Mouse (Mus musculus): ENCODE results near the gene Dlx5. TPM values are rescaled to one million over a fixed set of nuclear protein-coding genes. Genes with fewer than 3 reads are reported as not detected.

The Dlx5 gene
- polyA plus RNA-seq, 1 experiment from 2014 or later, result 0.98 TPM

DNA sequence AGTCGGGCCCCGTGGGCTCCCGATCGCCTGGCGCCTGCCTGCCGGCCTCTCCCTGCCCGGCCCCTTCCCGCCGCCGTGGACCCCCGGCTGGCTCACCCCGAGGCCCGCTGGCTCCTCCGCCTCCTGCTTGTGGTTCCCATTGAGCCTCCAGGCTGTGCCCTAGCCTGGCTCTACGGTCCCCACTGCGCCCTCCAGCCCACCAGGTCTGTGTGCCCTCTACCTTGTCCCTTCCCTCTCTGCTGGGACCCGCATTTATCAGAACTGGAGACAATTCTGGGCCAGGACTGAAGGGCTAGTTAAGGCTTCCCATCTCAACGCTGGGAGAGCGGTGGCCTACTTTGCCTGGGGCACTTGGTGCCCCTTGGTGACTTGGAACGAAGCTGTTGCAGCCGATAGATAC, 17.9 kb downstream of the Dlx5 start:
- ATAC-seq (ENCODE audit: insufficient number of reproducible peaks, low FRiP score), result no peak
- Histone ChIP-seq H3K27me3 (replicated peaks) (peaks cover 73% of the 10 kb centered on the region), H3K4me1 (replicated peaks) (peaks cover 32% of the 10 kb centered on the region), H3K4me3 (peak overlapping the region; percentile 57), H3K27ac (ENCODE audit: poor library complexity, severe bottlenecking) (no peak overlapping the region), H3K36me3 (no peaks in the 10 kb centered on the region), H3K9me3 (replicated peaks) (no peaks in the 10 kb centered on the region), H3K9ac (peak overlapping the region; percentile 51), H3K4me2 (peak overlapping the region; percentile 87)
- WGBS, result under 1% methylated on average over 20 of the region's 21 CpGs

DNA sequence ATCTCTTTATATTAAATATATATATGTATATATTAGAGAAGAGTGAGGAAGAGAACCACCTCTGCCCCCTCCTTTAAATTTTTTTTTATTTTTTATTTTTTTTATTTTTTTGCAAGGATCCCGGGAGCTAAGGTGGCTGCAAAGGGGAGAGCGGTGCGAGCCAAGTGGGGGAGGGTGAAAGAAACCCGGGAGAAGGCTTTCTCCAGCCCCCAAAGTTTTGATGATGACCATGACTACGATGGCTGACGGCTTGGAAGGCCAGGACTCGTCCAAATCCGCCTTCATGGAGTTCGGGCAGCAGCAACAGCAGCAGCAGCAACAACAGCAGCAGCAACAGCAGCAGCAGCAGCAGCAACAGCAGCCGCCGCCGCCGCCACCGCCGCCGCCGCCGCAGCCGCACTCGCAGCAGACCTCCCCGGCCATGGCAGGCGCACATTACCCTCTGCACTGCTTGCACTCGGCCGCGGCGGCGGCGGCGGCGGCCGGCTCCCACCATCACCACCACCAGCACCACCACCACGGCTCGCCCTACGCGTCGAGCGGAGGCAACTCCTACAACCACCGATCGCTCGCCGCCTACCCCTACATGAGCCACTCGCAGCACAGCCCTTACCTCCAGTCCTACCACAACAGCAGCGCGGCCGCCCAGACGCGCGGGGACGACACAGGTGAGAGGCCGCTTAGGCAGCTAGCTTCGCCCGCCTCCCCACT, 18.6 kb downstream of the Dlx5 start, which contains the start of gene Dlx6:
Gene Dlx6 (plus strand): TSS at position 175 of the 711 bp plus-strand sequence.
- Histone ChIP-seq H3K27me3 (replicated peaks) (peaks cover 78% of the 10 kb centered on the region), H3K9me3 (replicated peaks) (no peaks in the 10 kb centered on the region), H3K4me2 (peak within 1 kb of the TSS; percentile 87), H3K4me1 (replicated peaks) (peaks cover 32% of the 10 kb centered on the region), H3K36me3 (no peaks in the 10 kb centered on the region), H3K9ac (peak within 1 kb of the TSS; percentile 51), H3K27ac (ENCODE audit: poor library complexity, severe bottlenecking) (no peak within 1 kb of the TSS), H3K4me3 (peak within 1 kb of the TSS; percentile 57)
- ATAC-seq (ENCODE audit: insufficient number of reproducible peaks, low FRiP score), result peak; percentile 51; the same call in 1 of the 2 replicates
- under 1% methylated on average over 41 of the region's 52 CpGs for WGBS

DNA sequence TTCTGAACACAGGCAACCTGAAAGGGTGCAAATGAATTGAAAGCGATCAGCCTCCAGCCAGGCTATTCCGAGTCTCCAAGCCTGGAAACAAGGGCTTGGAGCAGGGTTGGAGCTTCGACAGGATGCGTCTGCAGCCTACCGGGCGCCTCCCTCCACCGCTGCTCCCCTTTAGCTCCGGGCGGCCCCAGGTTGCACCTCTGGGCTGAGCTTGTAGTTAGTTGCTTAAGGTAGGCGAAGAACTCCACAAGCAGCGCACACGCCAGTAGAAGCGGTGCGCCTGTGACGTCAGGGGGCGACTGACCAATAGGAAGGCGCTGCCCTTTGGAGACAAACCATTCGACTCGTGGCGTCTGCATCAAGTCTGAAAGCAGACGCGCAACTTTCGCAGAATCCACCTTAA, 19.3 kb downstream of the Dlx5 start:
- Histone ChIP-seq H3K27ac (ENCODE audit: poor library complexity, severe bottlenecking) (no peak overlapping the region), H3K27me3 (replicated peaks) (peaks cover 78% of the 10 kb centered on the region), H3K4me1 (replicated peaks) (peaks cover 32% of the 10 kb centered on the region), H3K4me2 (peak overlapping the region; percentile 87), H3K4me3 (peak overlapping the region; percentile 57), H3K9ac (no peak overlapping the region), H3K36me3 (no peaks in the 10 kb centered on the region), H3K9me3 (replicated peaks) (no peaks in the 10 kb centered on the region)
- WGBS, result under 1% methylated on average over 23 of the region's 23 CpGs
- peak; percentile 53; the same call in 1 of the 2 replicates for ATAC-seq (ENCODE audit: insufficient number of reproducible peaks, low FRiP score)

DNA sequence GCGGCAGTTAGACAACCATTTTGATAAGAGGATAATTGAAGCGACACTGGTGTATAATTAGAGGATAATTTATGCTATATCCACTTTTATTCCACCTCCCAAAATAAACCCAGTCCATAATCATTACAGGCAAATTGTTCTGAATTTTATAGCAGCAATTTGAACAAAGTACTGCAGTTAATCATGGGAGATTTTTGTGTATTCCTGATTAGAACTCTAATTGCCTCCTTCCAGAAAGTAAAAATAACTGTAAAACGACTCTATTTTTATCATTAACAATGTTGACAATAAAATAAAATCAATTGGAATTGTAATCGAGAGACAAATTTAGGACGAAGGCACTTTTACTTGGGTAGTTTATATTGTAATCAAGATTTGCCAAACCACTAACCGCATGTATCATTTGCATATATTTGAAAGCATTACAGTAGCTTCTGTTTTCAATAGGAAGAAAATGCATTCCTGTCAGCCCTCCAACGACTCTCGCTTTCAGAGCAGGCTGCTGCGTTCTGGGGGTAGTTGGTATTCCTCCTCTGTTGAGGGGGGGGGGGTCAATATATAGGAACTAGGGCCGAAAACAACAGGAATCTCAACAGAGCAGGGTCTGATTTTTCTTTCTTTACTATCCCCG, 20.0 kb downstream of the Dlx5 start:
- no peak for ATAC-seq (ENCODE audit: insufficient number of reproducible peaks, low FRiP score)
- Histone ChIP-seq H3K27ac (ENCODE audit: poor library complexity, severe bottlenecking) (no peak overlapping the region), H3K4me1 (replicated peaks) (peaks cover 32% of the 10 kb centered on the region), H3K9me3 (replicated peaks) (no peaks in the 10 kb centered on the region), H3K36me3 (no peaks in the 10 kb centered on the region), H3K4me3 (peak overlapping the region; percentile 57), H3K9ac (no peak overlapping the region), H3K27me3 (replicated peaks) (peaks cover 75% of the 10 kb centered on the region), H3K4me2 (peak overlapping the region; percentile 87)
- 5% methylated on average over 11 of the region's 11 CpGs for WGBS

DNA sequence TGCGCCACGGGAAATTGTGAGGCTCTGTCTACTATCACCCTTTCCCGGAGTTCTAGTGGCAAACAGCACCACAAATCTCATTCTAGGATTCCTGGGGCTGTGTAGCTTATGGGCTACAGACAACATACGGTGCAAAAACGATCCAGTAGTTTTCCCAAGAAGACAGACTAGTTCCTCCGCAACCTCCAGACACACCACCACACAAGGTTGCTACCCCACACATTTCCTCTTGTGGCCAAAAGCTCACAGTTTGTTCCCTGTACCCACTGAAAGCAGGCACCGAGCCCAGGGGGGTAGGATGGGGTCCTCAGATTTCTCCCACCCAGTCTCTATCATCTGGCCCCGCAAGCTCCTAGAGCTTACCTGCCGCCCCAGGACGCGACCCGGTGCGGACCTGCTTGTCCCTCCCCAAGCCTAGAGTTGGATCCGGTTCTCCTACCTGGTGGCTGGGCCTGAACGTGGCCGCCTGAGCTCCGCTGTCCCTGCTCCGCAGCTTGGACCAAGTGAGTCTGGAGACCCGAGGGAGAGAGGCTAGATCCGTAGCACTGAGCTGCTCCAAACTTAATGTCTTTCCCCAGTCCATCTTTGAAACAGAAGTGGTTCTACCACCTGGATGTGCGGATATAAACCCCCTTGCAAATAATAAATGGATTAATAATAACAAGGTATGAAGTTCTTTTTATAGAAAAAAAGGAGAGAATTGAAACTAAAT, 20.6 kb downstream of the Dlx5 start:
- peak overlapping the region; percentile 60 for H3K4me2 ChIP-seq
- H3K4me1 ChIP-seq (replicated peaks), result peaks cover 32% of the 10 kb centered on the region

DNA sequence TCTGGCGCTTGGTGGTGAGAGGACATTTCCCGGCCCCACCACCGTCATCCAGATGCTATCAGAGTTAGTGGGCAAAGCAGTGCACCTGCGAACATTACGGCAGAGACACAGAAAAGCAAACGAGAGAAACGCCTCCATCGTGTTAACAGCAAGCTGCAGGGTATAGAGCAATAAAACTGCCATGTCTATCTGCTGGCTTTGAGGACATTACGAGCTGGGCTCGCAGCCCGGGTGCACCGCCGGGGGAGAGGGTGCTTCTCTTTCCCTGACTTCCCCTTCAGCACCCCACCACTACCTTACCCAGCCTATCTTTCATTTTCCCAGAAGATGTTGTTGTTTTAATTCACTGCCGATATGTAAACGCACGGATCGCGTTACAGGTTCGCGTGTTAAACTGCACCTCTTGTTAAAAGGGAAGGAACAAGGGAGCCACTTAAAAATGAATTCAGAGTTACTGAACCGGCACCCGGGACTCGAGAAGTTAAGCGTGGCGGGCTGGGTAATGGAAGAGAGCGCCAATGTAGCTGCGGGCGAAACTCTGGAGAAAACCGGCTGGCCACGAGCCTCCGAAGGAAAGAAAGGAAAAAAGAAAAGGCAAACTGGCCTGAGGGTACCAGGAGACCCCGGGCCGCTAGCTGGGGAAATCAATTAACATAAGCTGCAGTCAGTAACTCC, 21.3 kb downstream of the Dlx5 start:
- peak overlapping the region; percentile 24 for H3K4me3 ChIP-seq
- H3K9me3 ChIP-seq (replicated peaks), result no peaks in the 10 kb centered on the region
- peaks cover 76% of the 10 kb centered on the region for H3K27me3 ChIP-seq (replicated peaks)
- H3K36me3 ChIP-seq, result no peaks in the 10 kb centered on the region
- WGBS, result under 1% methylated on average over 33 of the region's 33 CpGs
- ATAC-seq (ENCODE audit: insufficient number of reproducible peaks, low FRiP score), result no peak
- H3K9ac ChIP-seq, result no peak overlapping the region
- no peak overlapping the region for H3K27ac ChIP-seq (ENCODE audit: poor library complexity, severe bottlenecking)
- peaks cover 32% of the 10 kb centered on the region for H3K4me1 ChIP-seq (replicated peaks)
- H3K4me2 ChIP-seq, result peak overlapping the region; percentile 60

More for the DNA sequence above, 20.6 kb downstream of the Dlx5 start:
- Histone ChIP-seq H3K9me3 (replicated peaks) (no peaks in the 10 kb centered on the region), H3K36me3 (no peaks in the 10 kb centered on the region), H3K4me3 (0 out of 2 replicates have a peak overlapping the region, but pooled peaks have one; percentile 24), H3K9ac (no peak overlapping the region), H3K27ac (ENCODE audit: poor library complexity, severe bottlenecking) (no peak overlapping the region), H3K27me3 (replicated peaks) (peaks cover 77% of the 10 kb centered on the region)
- ATAC-seq (ENCODE audit: insufficient number of reproducible peaks, low FRiP score), result no peak
- WGBS, result 2% methylated on average over 21 of the region's 21 CpGs

DNA sequence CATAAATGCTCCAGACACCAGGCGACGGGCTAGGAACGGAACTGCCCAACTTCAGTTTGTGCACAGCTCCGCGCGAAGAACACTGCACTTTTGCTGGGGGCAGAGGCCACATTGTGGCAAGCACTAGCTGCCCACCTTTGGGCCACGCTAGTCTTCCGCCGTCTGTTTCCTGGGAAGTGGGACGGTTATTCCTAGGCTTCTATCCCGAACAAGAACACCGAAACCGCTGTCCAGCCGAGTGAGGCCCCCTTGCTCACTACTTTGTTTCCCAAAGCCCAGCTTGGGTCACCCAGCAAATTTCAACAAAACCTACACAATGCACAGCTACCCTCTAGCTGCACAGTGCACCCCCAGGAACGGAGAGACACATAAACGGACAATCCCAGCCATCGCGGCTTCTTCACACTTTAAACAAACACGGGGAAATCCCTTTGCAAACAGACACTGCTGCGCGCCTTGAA, 21.9 kb downstream of the Dlx5 start:
- H3K4me1 ChIP-seq (replicated peaks), result peaks cover 32% of the 10 kb centered on the region
- no peak overlapping the region for H3K27ac ChIP-seq (ENCODE audit: poor library complexity, severe bottlenecking)
- ATAC-seq (ENCODE audit: insufficient number of reproducible peaks, low FRiP score), result no peak
- peak overlapping the region; percentile 24 for H3K4me3 ChIP-seq
- no peaks in the 10 kb centered on the region for H3K9me3 ChIP-seq (replicated peaks)
- WGBS, result under 1% methylated on average over 21 of the region's 21 CpGs
- no peaks in the 10 kb centered on the region for H3K36me3 ChIP-seq
- H3K9ac ChIP-seq, result no peak overlapping the region
- peak overlapping the region; percentile 60 for H3K4me2 ChIP-seq
- peaks cover 76% of the 10 kb centered on the region for H3K27me3 ChIP-seq (replicated peaks)

DNA sequence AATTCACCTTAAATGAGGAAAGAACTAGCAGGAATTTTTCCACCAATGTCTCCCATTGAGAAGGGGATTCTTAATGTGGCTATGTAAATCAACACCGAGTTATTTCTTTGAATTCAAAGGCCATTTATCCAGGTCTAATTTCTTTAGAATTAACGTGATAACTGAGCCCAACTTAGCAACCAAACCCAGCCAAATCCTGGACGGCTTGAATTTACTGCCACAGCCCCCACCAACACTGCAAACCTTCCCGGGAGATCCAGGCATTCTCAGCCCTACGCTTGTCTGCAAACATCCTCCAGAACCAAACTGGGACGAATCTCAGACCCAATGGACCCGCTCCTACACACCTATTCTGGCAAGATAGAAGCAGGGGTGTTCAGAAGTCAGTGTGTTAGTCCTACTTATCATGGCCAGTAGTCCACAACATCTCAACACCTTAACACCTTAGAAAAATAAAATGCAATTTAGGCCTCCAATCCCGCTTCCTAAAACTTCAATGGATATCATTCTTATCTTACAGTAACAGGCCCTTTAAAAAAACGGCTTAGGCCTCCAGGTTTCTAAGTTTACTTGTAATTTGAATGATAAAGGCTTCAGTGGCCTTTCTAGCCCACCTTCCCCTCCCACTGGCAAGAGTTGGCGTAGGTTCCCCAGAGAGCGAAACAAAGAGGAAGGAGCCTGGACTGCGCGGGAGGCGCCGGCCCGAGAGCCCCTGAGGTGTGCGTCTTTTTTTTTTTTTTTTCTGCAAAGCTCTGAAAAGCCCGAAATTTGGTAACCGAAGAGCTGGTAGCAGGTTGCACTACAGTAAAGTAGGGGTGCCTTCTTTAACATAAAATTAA, 22.6 kb downstream of the Dlx5 start:
- peaks cover 28% of the 10 kb centered on the region for H3K4me1 ChIP-seq (replicated peaks)
- under 1% methylated on average over 19 of the region's 19 CpGs for WGBS
- H3K4me3 ChIP-seq, result peak overlapping the region; percentile 24
- ATAC-seq (ENCODE audit: insufficient number of reproducible peaks, low FRiP score), result no peak
- H3K9me3 ChIP-seq (replicated peaks), result no peaks in the 10 kb centered on the region
- H3K4me2 ChIP-seq, result peak overlapping the region; percentile 60
- no peak overlapping the region for H3K27ac ChIP-seq (ENCODE audit: poor library complexity, severe bottlenecking)
- no peaks in the 10 kb centered on the region for H3K36me3 ChIP-seq
- H3K9ac ChIP-seq, result no peak overlapping the region
- peaks cover 81% of the 10 kb centered on the region for H3K27me3 ChIP-seq (replicated peaks)

DNA sequence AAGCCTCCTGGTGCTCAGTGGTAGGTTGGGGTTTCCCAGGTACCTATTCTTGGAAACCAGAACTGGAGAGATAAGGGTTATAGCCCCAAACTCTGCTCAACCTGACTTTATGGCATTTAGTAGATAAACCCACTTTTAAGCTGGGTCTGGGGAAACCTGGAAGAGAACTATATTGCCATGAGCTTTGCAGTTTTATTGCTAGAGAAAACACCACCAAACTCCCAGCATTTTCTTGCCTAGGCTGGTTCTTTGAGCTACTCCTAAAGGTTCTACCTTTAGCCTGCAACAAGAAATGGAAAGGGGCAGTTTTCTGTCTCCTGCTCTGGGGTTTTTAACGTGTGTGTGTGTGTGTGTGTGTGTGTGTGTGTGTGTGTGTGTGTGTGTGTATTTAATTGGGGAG, 23.3 kb downstream of the Dlx5 start:
- H3K27ac ChIP-seq (ENCODE audit: poor library complexity, severe bottlenecking), result no peak overlapping the region
- no peaks in the 10 kb centered on the region for H3K9me3 ChIP-seq (replicated peaks)
- WGBS, result 0% methylated on average over 1 of the region's 1 CpGs
- H3K4me3 ChIP-seq, result no peak overlapping the region
- H3K36me3 ChIP-seq, result no peaks in the 10 kb centered on the region
- peaks cover 23% of the 10 kb centered on the region for H3K4me1 ChIP-seq (replicated peaks)
- peaks cover 81% of the 10 kb centered on the region for H3K27me3 ChIP-seq (replicated peaks)
- no peak overlapping the region for H3K4me2 ChIP-seq
- no peak overlapping the region for H3K9ac ChIP-seq
- no peak for ATAC-seq (ENCODE audit: insufficient number of reproducible peaks, low FRiP score)

DNA sequence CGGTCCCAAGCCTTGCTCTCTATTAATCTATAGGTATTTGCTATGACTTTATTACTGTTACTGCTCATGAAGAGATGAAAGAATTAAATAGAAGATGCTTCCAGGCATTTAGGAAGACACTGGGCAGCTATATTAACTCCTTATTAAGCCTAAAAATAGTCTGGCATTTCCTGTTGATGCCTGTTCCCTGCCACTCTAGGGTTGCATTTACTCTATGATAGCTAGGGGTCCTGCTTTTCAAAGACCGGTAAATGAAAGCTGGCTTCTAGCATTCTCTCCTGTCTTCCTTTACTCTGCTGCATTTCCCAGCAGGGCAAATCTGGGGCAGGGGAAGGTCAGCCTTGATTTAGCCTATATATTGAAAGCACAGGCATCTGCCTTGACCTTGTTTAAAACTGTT, 24.1 kb downstream of the Dlx5 start:
- Histone ChIP-seq H3K9me3 (replicated peaks) (no peaks in the 10 kb centered on the region), H3K4me1 (replicated peaks) (peaks cover 22% of the 10 kb centered on the region), H3K27ac (ENCODE audit: poor library complexity, severe bottlenecking) (no peak overlapping the region), H3K4me2 (no peak overlapping the region), H3K9ac (no peak overlapping the region), H3K36me3 (no peaks in the 10 kb centered on the region), H3K27me3 (replicated peaks) (peaks cover 83% of the 10 kb centered on the region), H3K4me3 (no peak overlapping the region)
- 9% methylated on average over 2 of the region's 2 CpGs for WGBS
- ATAC-seq (ENCODE audit: insufficient number of reproducible peaks, low FRiP score), result no peak
